Mouse (Mus musculus): ENCODE measurements around the gene Xlr. TPM values are rescaled to one million over a fixed set of nuclear protein-coding genes. Genes with fewer than 3 reads are reported as not detected.

Gene Xlr
- polyA plus RNA-seq (2012; rRNA removed; ENCODE audit: low replicate concordance), result 0.07 TPM in 1 of 2 replicates, not detected in the other

DNA sequence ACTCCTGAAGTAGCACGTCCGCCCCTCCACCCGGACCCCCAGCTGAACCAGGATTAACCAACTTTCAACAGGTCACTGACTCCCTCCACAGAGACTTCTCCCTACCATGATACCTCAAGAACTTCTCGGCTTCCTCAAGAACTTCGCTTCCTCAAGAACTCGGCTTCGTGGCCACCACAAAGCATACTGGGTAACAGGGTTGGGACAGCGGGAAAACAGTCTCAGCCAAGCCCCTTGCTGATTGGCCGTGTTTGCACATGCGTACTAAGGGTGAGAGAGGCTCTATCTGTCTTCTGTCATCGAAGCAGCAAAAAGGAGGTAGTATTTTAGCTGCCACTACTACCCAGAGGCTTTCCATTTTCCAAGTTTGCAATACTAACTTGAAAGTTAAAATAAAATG, at the start of gene Xlr:
Gene Xlr (minus strand): TSS at position 188 of the 400 bp plus-strand sequence.

DNA sequence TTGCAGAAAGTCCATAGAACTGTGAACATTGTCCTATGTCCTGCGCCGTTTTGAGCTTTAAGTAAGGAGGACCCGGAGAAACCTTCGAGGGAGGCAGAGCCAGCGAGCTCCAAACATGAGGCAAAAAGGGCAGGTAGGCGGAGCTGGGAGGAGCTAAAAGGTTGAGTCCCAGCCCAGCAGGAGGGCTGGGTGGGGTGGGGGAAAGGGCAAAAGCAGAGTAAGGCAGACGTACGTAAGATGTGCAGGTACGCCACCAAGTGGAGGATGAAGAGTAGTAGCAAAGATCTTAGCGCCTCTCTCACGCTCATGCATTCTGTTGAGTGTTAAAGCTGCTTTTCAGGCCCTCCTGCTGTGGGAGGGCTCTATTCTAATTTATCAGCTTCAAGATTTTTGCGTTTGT, 21.2 kb downstream of the Xlr start, which contains the start of gene Zfp36l3:
Gene Zfp36l3 (minus strand): TSS at position 119 of the 400 bp plus-strand sequence.

DNA sequence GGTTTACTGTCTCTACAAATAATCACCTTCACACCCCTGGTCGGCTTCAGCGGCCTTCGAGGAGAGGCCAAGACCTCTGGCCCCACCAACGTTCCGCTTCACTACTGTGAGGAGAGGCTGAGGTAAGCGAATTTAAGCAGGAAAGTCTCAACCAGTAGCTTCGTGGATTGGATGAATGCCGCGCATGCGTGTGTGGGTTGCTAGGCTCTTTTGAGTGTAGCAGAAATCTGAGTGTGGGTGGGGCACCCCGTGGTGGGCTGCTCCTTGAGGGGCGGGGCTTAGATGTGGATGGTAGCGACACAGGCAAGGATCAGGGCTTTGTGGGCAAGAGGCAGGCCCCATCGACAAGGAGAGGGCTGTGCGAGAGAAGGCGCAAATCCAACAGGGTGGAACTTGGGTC, 39.8 kb downstream of the Xlr start, which contains the start of gene 1700013H16Rik:
Gene 1700013H16Rik (minus strand): TSS at position 96 of the 400 bp plus-strand sequence.

Other genes starting within 250 kb of the Xlr start
- 4.9 and 5.6 TPM in 2 replicates for gene Rtl8c, start 189.7 kb downstream of the Xlr start, polyA plus RNA-seq (2012; rRNA removed; ENCODE audit: low replicate concordance)
- not detected in 2 replicates for gene Gm14597, start 188.7 kb downstream of the Xlr start, polyA plus RNA-seq (2012; rRNA removed; ENCODE audit: low replicate concordance)
- 55.1 and 61.0 TPM in 2 replicates for gene Rtl8a, start 154.0 kb downstream of the Xlr start, polyA plus RNA-seq (2012; rRNA removed; ENCODE audit: low replicate concordance)
- 37.1 and 48.1 TPM in 2 replicates for gene Rtl8b, start 127.3 kb downstream of the Xlr start, polyA plus RNA-seq (2012; rRNA removed; ENCODE audit: low replicate concordance)
- not detected in 2 replicates for gene 4930502E18Rik, start 72.9 kb downstream of the Xlr start, polyA plus RNA-seq (2012; rRNA removed; ENCODE audit: low replicate concordance)
- gene 1700013H16Rik, start 39.9 kb downstream of the Xlr start, polyA plus RNA-seq (2012; rRNA removed; ENCODE audit: low replicate concordance), result not detected in 2 replicates
- 0.05 TPM in 1 of 2 replicates, not detected in the other for gene Zfp36l3, start 21.3 kb downstream of the Xlr start, polyA plus RNA-seq (2012; rRNA removed; ENCODE audit: low replicate concordance)

Measured in duodenum, adult 2 months (tissue).